Mouse (Mus musculus) regulatory T cell (primary cell): ENCODE results near the gene Heatr4.
"Not testable (repeated sequence)": the region's sequence is repeated elsewhere in the genome, so short reads cannot be mapped to it uniquely, and the experiment has no call there.

ENCODE experiments used
- in situ Hi-C: fragments of 300-600 bp; cut with MboI, MseI; formaldehyde crosslinking; loops from one replicate; pipeline ENCODE4 v1.15.1; 2025; ENCODE audit warnings: high pct_unique_total_duplicates

Heatr4 gene

GRCm38 (mm10) chr12:83938592-83938991 lies 46.1 kb downstream of the Heatr4 start:
- in situ Hi-C loops: not testable (repeated sequence)

GRCm38 (mm10) chr12:83937600-83937999 lies 47.1 kb downstream of the Heatr4 start:
- in situ Hi-C loops: no loop called here

GRCm38 (mm10) chr12:83929186-83929804 lies 55.4 kb downstream of the Heatr4 start:
- in situ Hi-C loops: no loop called here

- in situ Hi-C loops: no loop called here
Observed at GRCm38 (mm10) chr12:83927747-83928146, 56.9 kb downstream of the Heatr4 start.

GRCm38 (mm10) chr12:83926061-83926460 lies 58.6 kb downstream of the Heatr4 start:
- in situ Hi-C loops: no loop called here

GRCm38 (mm10) chr12:83925160-83925703 lies 59.4 kb downstream of the Heatr4 start:
- in situ Hi-C loops: no loop called here

GRCm38 (mm10) chr12:83924332-83924731 lies 60.3 kb downstream of the Heatr4 start:
- in situ Hi-C loops: no loop called here

- in situ Hi-C loops: no loop called here
Observed at GRCm38 (mm10) chr12:83923486-83923859, 61.2 kb downstream of the Heatr4 start.

- in situ Hi-C loops: no loop called here
Observed at GRCm38 (mm10) chr12:83922724-83923485, 61.7 kb downstream of the Heatr4 start.

- in situ Hi-C loops: no loop called here
Observed at GRCm38 (mm10) chr12:83921535-83922381, 62.9 kb downstream of the Heatr4 start, which contains the start of gene Numb. Gene Numb, minus strand, starts transcription at chr12:83921934.

GRCm38 (mm10) chr12:83920721-83921441 lies 63.8 kb downstream of the Heatr4 start:
- in situ Hi-C loops: no loop called here

GRCm38 (mm10) chr12:83916884-83917283 lies 67.8 kb downstream of the Heatr4 start:
- in situ Hi-C loops: no loop called here

GRCm38 (mm10) chr12:83914797-83915196 lies 69.9 kb downstream of the Heatr4 start:
- in situ Hi-C loops: no loop called here

- in situ Hi-C loops: no loop called here
Observed at GRCm38 (mm10) chr12:83914202-83914740, 70.4 kb downstream of the Heatr4 start.

- in situ Hi-C loops: no loop called here
Observed at GRCm38 (mm10) chr12:83910451-83910850, 74.2 kb downstream of the Heatr4 start.
